Mouse (Mus musculus): Measurements from ENCODE around the gene Rhbdd3. TPM values are rescaled to one million over a fixed set of nuclear protein-coding genes. Genes with fewer than 3 reads are reported as not detected.

The Rhbdd3 gene
- polyA plus RNA-seq, 1 experiment from 2014 or later = 17.1 TPM

DNA sequence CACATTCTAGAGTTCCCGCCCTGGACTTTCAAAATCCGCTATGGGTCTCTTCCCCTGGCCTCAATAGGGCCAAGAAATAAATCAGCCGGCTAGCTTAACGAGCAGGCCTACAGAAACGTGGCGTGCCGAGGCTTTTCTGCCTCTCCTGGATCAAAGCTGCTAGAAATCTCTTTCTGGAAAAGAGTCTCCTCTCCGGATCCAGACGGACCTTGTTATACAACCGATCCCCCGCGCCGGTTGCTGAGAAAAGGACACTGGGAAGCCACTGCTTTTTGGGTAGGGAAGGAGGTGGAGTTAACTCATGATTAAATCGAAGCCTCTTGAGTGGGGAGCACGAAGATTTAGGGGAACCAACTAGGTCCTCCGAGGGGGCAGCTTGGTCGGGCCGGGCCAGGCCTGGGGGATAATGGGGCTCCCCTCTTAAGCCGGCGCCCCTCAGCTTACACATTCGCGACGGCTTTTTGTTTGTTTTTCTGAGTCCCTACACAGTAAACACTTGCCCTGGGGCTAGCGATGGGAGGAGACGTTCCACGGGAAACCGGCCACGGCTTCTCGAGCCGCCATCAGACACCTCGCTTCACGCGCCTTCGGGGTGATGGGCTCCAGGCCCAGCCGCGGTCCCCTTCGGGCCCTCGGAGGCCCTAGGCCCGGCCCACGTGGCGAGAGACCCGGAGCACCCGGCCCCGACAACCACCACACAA lies 541 bp upstream of the Rhbdd3 start:
- WGBS = under 1% methylated on average over 44 of the region's 44 CpGs
- TF ChIP-seq CTCF (IDR thresholded peaks at IDR 0.05; ENCODE audit: low read depth) = no peak

DNA sequence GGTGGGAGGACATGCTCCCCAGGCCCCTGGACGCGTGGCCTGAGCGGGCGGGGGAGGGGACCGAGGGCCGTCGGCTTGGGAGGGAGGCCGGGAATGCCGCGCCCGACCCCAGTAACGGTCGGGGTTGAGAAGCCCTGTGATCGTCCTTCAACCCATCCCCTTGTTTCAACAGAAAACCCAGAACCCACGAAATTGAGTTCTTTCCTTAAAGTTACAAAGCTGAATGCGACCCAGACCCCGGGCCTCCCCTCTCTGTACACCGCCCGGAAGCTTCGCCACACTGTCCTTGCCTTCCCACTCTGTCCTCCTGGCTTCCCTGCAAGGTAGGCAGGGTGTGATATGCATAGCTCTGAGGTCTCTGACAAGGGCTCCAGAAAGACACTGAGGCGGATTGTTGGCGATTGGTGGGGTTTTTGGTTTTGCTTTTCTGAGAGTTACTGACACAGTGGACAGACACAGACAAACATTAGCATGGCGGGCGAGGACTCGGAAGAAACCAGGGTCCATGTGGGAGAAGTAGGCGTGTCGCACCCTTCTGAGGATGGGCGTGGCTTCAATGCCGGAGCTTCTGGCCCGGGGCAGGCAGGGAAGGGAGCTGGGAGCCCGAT lies 954 bp downstream of the Rhbdd3 start:
- Histone ChIP-seq H3K9me3 (ENCODE audit: control insufficient read depth) (no peaks in the 10 kb centered on the region), H3K4me1 (replicated peaks; ENCODE audit: control insufficient read depth, insufficient read depth, low read length) (peaks cover 5% of the 10 kb centered on the region; the same call in 1 of the 2 replicates), H3K36me3 (ENCODE audit: control insufficient read depth, insufficient read depth) (peaks cover 14% of the 10 kb centered on the region; the same call in 1 of the 2 replicates), H3K9ac (ENCODE audit: low read depth, low read length) (peak overlapping the region; percentile 94), H3K27me3 (replicated peaks; ENCODE audit: control insufficient read depth, insufficient read depth, low read length) (no peaks in the 10 kb centered on the region), H3K4me3 (ENCODE audit: low read depth, low read length) (peak overlapping the region; percentile 98), H3K4me2 (replicated peaks; ENCODE audit: low read depth) (peak overlapping the region; percentile 81), H3K27ac (ENCODE audit: low read depth, low read length) (peak overlapping the region; percentile 95)
- TF ChIP-seq CTCF (IDR thresholded peaks at IDR 0.05; ENCODE audit: low read depth) = no peak
- ATAC-seq = peak; percentile 56
- WGBS = 0% methylated on average over 31 of the region's 31 CpGs

More for the DNA sequence above, 541 bp upstream of the Rhbdd3 start:
- Histone ChIP-seq H3K4me1 (replicated peaks; ENCODE audit: control insufficient read depth, insufficient read depth, low read length) (peaks cover 5% of the 10 kb centered on the region; the same call in 1 of the 2 replicates), H3K27ac (ENCODE audit: low read depth, low read length) (peak overlapping the region; percentile 95), H3K4me2 (replicated peaks; ENCODE audit: low read depth) (peak overlapping the region; percentile 81), H3K9ac (ENCODE audit: low read depth, low read length) (peak overlapping the region; percentile 94), H3K4me3 (ENCODE audit: low read depth, low read length) (peak overlapping the region; percentile 98), H3K36me3 (ENCODE audit: control insufficient read depth, insufficient read depth) (peaks cover 3% of the 10 kb centered on the region; the same call in 1 of the 2 replicates), H3K27me3 (replicated peaks; ENCODE audit: control insufficient read depth, insufficient read depth, low read length) (no peaks in the 10 kb centered on the region), H3K9me3 (ENCODE audit: control insufficient read depth) (no peaks in the 10 kb centered on the region)
- no peak for ATAC-seq

DNA sequence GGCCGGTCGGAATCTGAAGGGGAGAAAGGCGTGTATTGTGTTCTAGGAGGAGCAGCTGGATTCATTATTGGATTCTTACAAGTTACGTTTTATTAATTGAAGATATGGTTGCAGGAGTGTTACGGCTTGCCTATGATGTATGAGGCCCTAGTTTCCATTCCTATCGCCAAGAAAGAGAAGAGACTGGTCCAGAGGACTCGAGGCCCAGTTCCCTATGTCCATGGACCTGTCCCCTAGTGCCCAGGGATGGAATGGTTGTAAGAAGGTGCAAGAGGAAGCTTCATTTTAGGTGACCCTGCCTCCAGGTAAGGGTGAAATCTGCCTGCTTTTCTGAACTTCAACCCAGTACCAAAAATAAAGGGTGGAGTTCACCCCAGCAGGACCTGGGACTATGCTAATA lies 1.6 kb downstream of the Rhbdd3 start:
- ATAC-seq = no peak
- Histone ChIP-seq H3K4me3 (ENCODE audit: low read depth, low read length) (peak overlapping the region; percentile 98), H3K9me3 (ENCODE audit: control insufficient read depth) (no peaks in the 10 kb centered on the region), H3K9ac (ENCODE audit: low read depth, low read length) (peak overlapping the region; percentile 94), H3K27me3 (replicated peaks; ENCODE audit: control insufficient read depth, insufficient read depth, low read length) (no peaks in the 10 kb centered on the region), H3K36me3 (ENCODE audit: control insufficient read depth, insufficient read depth) (peaks cover 20% of the 10 kb centered on the region; the same call in 1 of the 2 replicates), H3K4me1 (replicated peaks; ENCODE audit: control insufficient read depth, insufficient read depth, low read length) (peaks cover 5% of the 10 kb centered on the region; the same call in 1 of the 2 replicates), H3K27ac (ENCODE audit: low read depth, low read length) (peak overlapping the region; percentile 95; the same call in 1 of the 2 replicates), H3K4me2 (replicated peaks; ENCODE audit: low read depth) (peak overlapping the region; percentile 81)
- 1% methylated on average over 7 of the region's 7 CpGs for WGBS
- peak; percentile 52 for TF ChIP-seq CTCF (IDR thresholded peaks at IDR 0.05; ENCODE audit: low read depth)

DNA sequence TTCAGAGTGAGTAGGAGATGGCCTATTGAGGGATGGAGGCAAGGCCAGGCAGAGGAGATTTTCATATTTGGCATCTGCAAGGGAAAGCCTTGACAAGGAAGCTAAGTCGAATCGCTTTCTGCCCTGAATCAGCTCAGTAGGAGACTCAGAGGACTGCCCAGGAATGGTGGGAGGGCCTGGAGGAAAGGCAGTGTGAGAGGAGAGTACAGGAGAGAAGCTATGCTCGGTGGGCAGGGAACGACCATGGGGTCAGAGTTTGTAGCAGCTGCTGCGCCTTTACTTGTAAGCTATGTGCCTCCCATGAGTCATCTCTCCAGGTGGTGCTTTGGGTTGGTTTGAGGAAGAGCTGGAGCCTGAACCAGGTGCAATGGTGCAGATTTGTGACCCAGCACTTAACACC lies 2.1 kb downstream of the Rhbdd3 start:
- Histone ChIP-seq H3K4me3 (ENCODE audit: low read depth, low read length) (no peak overlapping the region), H3K9ac (ENCODE audit: low read depth, low read length) (no peak overlapping the region), H3K4me1 (replicated peaks; ENCODE audit: control insufficient read depth, insufficient read depth, low read length) (peaks cover 5% of the 10 kb centered on the region; the same call in 1 of the 2 replicates), H3K9me3 (ENCODE audit: control insufficient read depth) (no peaks in the 10 kb centered on the region), H3K4me2 (replicated peaks; ENCODE audit: low read depth) (peak overlapping the region; percentile 81), H3K27ac (ENCODE audit: low read depth, low read length) (no peak overlapping the region), H3K36me3 (ENCODE audit: control insufficient read depth, insufficient read depth) (peaks cover 25% of the 10 kb centered on the region; the same call in 1 of the 2 replicates), H3K27me3 (replicated peaks; ENCODE audit: control insufficient read depth, insufficient read depth, low read length) (no peaks in the 10 kb centered on the region)
- WGBS = 33% methylated on average over 5 of the region's 5 CpGs
- TF ChIP-seq CTCF (IDR thresholded peaks at IDR 0.05; ENCODE audit: low read depth) = no peak
- ATAC-seq = no peak

DNA sequence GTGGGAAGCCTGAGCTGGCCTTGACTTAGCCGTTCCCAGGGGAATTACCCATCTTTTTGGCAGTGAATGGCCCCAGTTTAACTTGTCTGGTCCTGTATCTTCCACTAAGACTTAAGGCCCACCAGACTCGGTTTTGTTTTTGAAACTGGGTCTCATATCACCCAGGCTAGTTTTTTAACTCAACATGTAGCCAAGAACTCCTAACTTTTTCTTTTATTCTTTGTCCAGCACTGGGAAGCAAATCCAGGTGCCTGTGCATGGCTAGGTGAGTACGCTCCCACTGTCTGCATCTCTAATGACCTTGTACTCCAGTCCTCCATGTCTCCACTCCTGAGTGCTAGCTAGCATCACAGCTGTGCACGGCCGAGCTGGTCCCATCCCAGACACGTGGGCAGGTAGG lies 2.9 kb downstream of the Rhbdd3 start:
- Histone ChIP-seq H3K27me3 (replicated peaks; ENCODE audit: control insufficient read depth, insufficient read depth, low read length) (no peaks in the 10 kb centered on the region), H3K4me3 (ENCODE audit: low read depth, low read length) (no peak overlapping the region), H3K9me3 (ENCODE audit: control insufficient read depth) (no peaks in the 10 kb centered on the region), H3K4me1 (replicated peaks; ENCODE audit: control insufficient read depth, insufficient read depth, low read length) (peaks cover 5% of the 10 kb centered on the region; the same call in 1 of the 2 replicates), H3K4me2 (replicated peaks; ENCODE audit: low read depth) (no peak overlapping the region), H3K36me3 (ENCODE audit: control insufficient read depth, insufficient read depth) (peaks cover 29% of the 10 kb centered on the region; the same call in 1 of the 2 replicates), H3K27ac (ENCODE audit: low read depth, low read length) (no peak overlapping the region), H3K9ac (ENCODE audit: low read depth, low read length) (no peak overlapping the region)
- 78% methylated on average over 6 of the region's 6 CpGs for WGBS
- TF ChIP-seq CTCF (IDR thresholded peaks at IDR 0.05; ENCODE audit: low read depth) = no peak
- no peak for ATAC-seq

DNA sequence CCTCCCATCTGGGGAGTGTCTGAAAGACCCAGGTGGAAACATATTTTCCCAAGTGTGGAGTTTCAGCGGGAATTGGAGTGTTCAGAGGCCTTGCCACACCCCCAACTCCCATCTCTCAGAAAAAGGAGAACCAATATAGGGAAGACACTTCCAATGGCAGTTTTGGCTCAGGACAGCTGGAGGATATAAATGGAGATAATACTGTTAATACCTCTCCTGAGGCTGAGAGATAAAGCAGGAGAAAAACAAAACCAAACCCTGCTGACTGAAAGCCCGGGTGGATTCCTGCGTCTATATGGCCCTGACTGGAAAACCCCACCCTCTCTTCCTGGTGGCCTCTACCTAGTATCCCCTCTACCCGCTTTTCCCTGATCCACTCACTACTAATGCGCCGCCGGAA lies 3.7 kb downstream of the Rhbdd3 start:
- Histone ChIP-seq H3K36me3 (ENCODE audit: control insufficient read depth, insufficient read depth) (peaks cover 31% of the 10 kb centered on the region; the same call in 1 of the 2 replicates), H3K4me2 (replicated peaks; ENCODE audit: low read depth) (no peak overlapping the region), H3K27me3 (replicated peaks; ENCODE audit: control insufficient read depth, insufficient read depth, low read length) (no peaks in the 10 kb centered on the region), H3K4me3 (ENCODE audit: low read depth, low read length) (no peak overlapping the region), H3K9ac (ENCODE audit: low read depth, low read length) (no peak overlapping the region), H3K9me3 (ENCODE audit: control insufficient read depth) (no peaks in the 10 kb centered on the region), H3K4me1 (replicated peaks; ENCODE audit: control insufficient read depth, insufficient read depth, low read length) (peaks cover 5% of the 10 kb centered on the region; the same call in 1 of the 2 replicates), H3K27ac (ENCODE audit: low read depth, low read length) (no peak overlapping the region)
- TF ChIP-seq CTCF (IDR thresholded peaks at IDR 0.05; ENCODE audit: low read depth) = no peak
- ATAC-seq = no peak
- WGBS = 88% methylated on average over 7 of the region's 7 CpGs
